Mouse (Mus musculus) kidney, adult 2 months (tissue): ENCODE data around the gene Cenpv. TPM values are rescaled to one million over a fixed set of nuclear protein-coding genes. Genes with fewer than 3 reads are reported as not detected.

Experiments used
- DNase-seq: peaks from one replicate; pipeline ENCODE4 v3.0.0; 2021
- H3K27ac ChIP-seq: fragments of 200-500 bp; 2 replicates; pipeline ENCODE4 v1.5.1; 2012; ENCODE audit warnings: low read depth, low read length, control low read depth, inconsistent platforms; ENCODE audit not compliant: insufficient read depth
- H3K27me3 ChIP-seq: fragments of 200-500 bp; replicated peaks from 2 replicates; pipeline ENCODE4 v1.6.1; 2012; ENCODE audit warnings: mild to moderate bottlenecking, moderate library complexity, low read length, inconsistent platforms; ENCODE audit not compliant: control insufficient read depth, insufficient read depth
- H3K36me3 ChIP-seq: fragments of 200-500 bp; 2 replicates; pipeline ENCODE4 v1.6.1; 2012; ENCODE audit warnings: mild to moderate bottlenecking, moderate library complexity, low read length, inconsistent platforms; ENCODE audit not compliant: control insufficient read depth, insufficient read depth
- H3K4me1 ChIP-seq: fragments of 200-500 bp; 2 replicates; pipeline ENCODE4 v1.6.1; 2011; ENCODE audit warnings: low read length; ENCODE audit not compliant: control insufficient read depth, insufficient read depth
- H3K4me3 ChIP-seq: fragments of 200-500 bp; 2 replicates; pipeline ENCODE4 v1.5.1; 2011; ENCODE audit warnings: mild to moderate bottlenecking, low read depth, low read length, control low read depth; ENCODE audit not compliant: insufficient read depth
- CTCF ChIP-seq: fragments of 200-500 bp; conservative IDR thresholded peaks from 2 replicates; pipeline ENCODE4 v1.5.1; 2011; ENCODE audit warnings: low read depth, mild to moderate bottlenecking, control low read depth, low read length, moderate library complexity, mixed read lengths; ENCODE audit not compliant: insufficient read depth, insufficient read length
- POLR2A ChIP-seq: fragments of 200-500 bp; IDR thresholded peaks from one replicate; pipeline ENCODE4 v1.6.1; 2011; ENCODE audit warnings: low read depth, low read length, control low read depth
- WGBS: fragments of 180-500 bp; shearing (Covaris S2); methylation state at CpG from one replicate; pipeline ENCODE4 v1.1.7; 2018; 5-methylcytosine and 5-hydroxymethylcytosine counted together
- polyA plus RNA-seq: library from polyadenylated mRNA; depleted of rRNA; stranded (reverse); fragments of >200 nt; gene quantifications from 2 replicates; pipeline ENCODE4 v1.2.3, GENCODE M21; 2012; rRNA removed

Cenpv gene
- polyA plus RNA-seq, 1 experiment: 41.7 TPM

- peak overlapping the region; percentile 88 for H3K27ac ChIP-seq
- no peaks in the 10 kb centered on the region for H3K36me3 ChIP-seq
- peaks cover 22% of the 10 kb centered on the region for H3K4me1 ChIP-seq
- DNase-seq: peak; percentile 91
- TF ChIP-seq POLR2A: no peak
- no peak for TF ChIP-seq CTCF
- 77% methylated on average over 10 of the region's 10 CpGs for WGBS
- H3K4me3 ChIP-seq: no peak overlapping the region
- H3K27me3 ChIP-seq: no peaks in the 10 kb centered on the region
Observed at GRCm38 (mm10) chr11:62487540-62488350, 51.3 kb downstream of the Cenpv start.

GRCm38 (mm10) chr11:62486949-62487348 is 52.1 kb downstream of the Cenpv start:
- TF ChIP-seq CTCF (no peak), POLR2A (no peak)
- Histone ChIP-seq H3K27me3 (no peaks in the 10 kb centered on the region), H3K36me3 (no peaks in the 10 kb centered on the region), H3K4me1 (peaks cover 22% of the 10 kb centered on the region), H3K27ac (no peak overlapping the region), H3K4me3 (no peak overlapping the region)
- DNase-seq: no peak
- WGBS: 70% methylated on average over 1 of the region's 1 CpGs

- DNase-seq: peak; percentile 80
- H3K27ac ChIP-seq: peak overlapping the region; percentile 47; the same call in 1 of the 2 replicates
- H3K36me3 ChIP-seq: no peaks in the 10 kb centered on the region; the same call in 1 of the 2 replicates
- H3K27me3 ChIP-seq: no peaks in the 10 kb centered on the region
- TF ChIP-seq CTCF: no peak
- TF ChIP-seq POLR2A: no peak
- H3K4me1 ChIP-seq: peaks cover 9% of the 10 kb centered on the region; the same call in 1 of the 2 replicates
- WGBS: 61% methylated on average over 5 of the region's 5 CpGs
- H3K4me3 ChIP-seq: no peak overlapping the region
Observed at GRCm38 (mm10) chr11:62479581-62479980, 59.5 kb downstream of the Cenpv start.

GRCm38 (mm10) chr11:62478931-62479330 is 60.1 kb downstream of the Cenpv start:
- DNase-seq: peak; percentile 87
- Histone ChIP-seq H3K4me3 (no peak overlapping the region), H3K27me3 (no peaks in the 10 kb centered on the region), H3K36me3 (no peaks in the 10 kb centered on the region; the same call in 1 of the 2 replicates), H3K27ac (peak overlapping the region; percentile 52), H3K4me1 (peaks cover 9% of the 10 kb centered on the region; the same call in 1 of the 2 replicates)
- no peak for TF ChIP-seq CTCF
- TF ChIP-seq POLR2A: no peak
- 42% methylated on average over 6 of the region's 6 CpGs for WGBS

GRCm38 (mm10) chr11:62476156-62476555 is 62.9 kb downstream of the Cenpv start:
- no peak overlapping the region for H3K27ac ChIP-seq
- TF ChIP-seq CTCF (no peak), POLR2A (no peak)
- no peak overlapping the region for H3K4me3 ChIP-seq
- H3K36me3 ChIP-seq: no peaks in the 10 kb centered on the region; the same call in 1 of the 2 replicates
- DNase-seq: no peak
- H3K27me3 ChIP-seq: no peaks in the 10 kb centered on the region
- peaks cover 12% of the 10 kb centered on the region; the same call in 1 of the 2 replicates for H3K4me1 ChIP-seq
- 73% methylated on average over 4 of the region's 4 CpGs for WGBS

Other genes with a start within 250 kb of the Cenpv start
- 7.1 and 8.7 TPM in 2 replicates for gene Pigl, start 80.8 kb downstream of the Cenpv start, polyA plus RNA-seq
- 110 and 127 TPM in 2 replicates for gene Ncor1, start 80.7 kb downstream of the Cenpv start, polyA plus RNA-seq
- 1,891 and 2,089 TPM in 2 replicates for gene Ubb, start 11.9 kb upstream of the Cenpv start, polyA plus RNA-seq
- 2.6 and 4.1 TPM in 2 replicates for gene Trpv2, start 35.2 kb upstream of the Cenpv start, polyA plus RNA-seq
- gene Lrrc75a, start 109.3 kb upstream of the Cenpv start, polyA plus RNA-seq: 7.8 and 8.0 TPM in 2 replicates
- gene Mmgt2, start 109.4 kb upstream of the Cenpv start, polyA plus RNA-seq: 24.0 and 33.1 TPM in 2 replicates
- gene Zfp287, start 192.6 kb upstream of the Cenpv start, polyA plus RNA-seq: 1.2 TPM in 2 replicates
- gene Gm10428, start 213.8 kb upstream of the Cenpv start, polyA plus RNA-seq: not detected in 2 replicates